Mouse (Mus musculus) embryonic facial prominence, embryonic 14.5 days (tissue): ENCODE measurements around the gene Dip2b. TPM values are rescaled to one million over a fixed set of nuclear protein-coding genes. Genes with fewer than 3 reads are reported as not detected.

Experiments used
- ATAC-seq: fragments of 200-750 bp; cut with Nextera tagmentation; 2 replicates; pipeline ENCODE4 v1.8.0; 2017; ENCODE audit warnings: low read depth, moderate number of reproducible peaks, moderate TSS enrichment
- DNase-seq: peaks from one replicate; pipeline ENCODE4 v3.0.0-alpha.2; 2015; ENCODE audit warnings: low spot score
- H3K27ac ChIP-seq: fragments of 300-500 bp; sonication (generic); replicated peaks from 2 replicates; pipeline ENCODE4 v1.5.1; 2014; ENCODE audit warnings: low read depth, mild to moderate bottlenecking, low read length, moderate library complexity
- H3K27me3 ChIP-seq: fragments of 300-500 bp; sonication (generic); replicated peaks from 2 replicates; pipeline ENCODE4 v1.6.1; 2014; ENCODE audit warnings: low read length; ENCODE audit not compliant: control insufficient read depth, insufficient read depth
- H3K36me3 ChIP-seq: fragments of 300-500 bp; sonication (generic); 2 replicates; pipeline ENCODE4 v1.6.1; 2014; ENCODE audit warnings: low read length, mixed read lengths; ENCODE audit not compliant: control insufficient read depth, insufficient read depth
- H3K4me1 ChIP-seq: fragments of 300-500 bp; sonication (generic); 2 replicates; pipeline ENCODE4 v1.6.1; 2014; ENCODE audit warnings: antibody characterized with exemption, low read length; ENCODE audit not compliant: control insufficient read depth, insufficient read depth
- H3K4me2 ChIP-seq: fragments of 300-500 bp; sonication (generic); 2 replicates; pipeline ENCODE4 v1.6.1; 2014; ENCODE audit warnings: low read depth, mild to moderate bottlenecking, low read length, moderate library complexity, mixed read lengths
- H3K4me3 ChIP-seq: fragments of 300-500 bp; sonication (generic); 2 replicates; pipeline ENCODE4 v1.5.1; 2014; ENCODE audit warnings: low read depth, mild to moderate bottlenecking, low read length
- H3K9ac ChIP-seq: fragments of 300-500 bp; sonication (generic); 2 replicates; pipeline ENCODE4 v1.6.1; 2014; ENCODE audit warnings: low read depth, mild to moderate bottlenecking, low read length, moderate library complexity, mixed read lengths
- H3K9me3 ChIP-seq: fragments of 300-500 bp; sonication (generic); 2 replicates; pipeline ENCODE4 v1.6.1; 2016; ENCODE audit warnings: low read length; ENCODE audit not compliant: control insufficient read depth
- WGBS: fragments of 180-500 bp; shearing (Covaris S2); extraction: QIAGEN DNeasy Blood & Tissue Kit; methylation state at CpG from one replicate; pipeline ENCODE4 v1.1.7; 2014; 5-methylcytosine and 5-hydroxymethylcytosine counted together
- polyA plus RNA-seq: library from polyadenylated mRNA; unstranded; fragments of >200 nt; fragmentation: Nextera tagmentation; extraction: Ambion mirVana; gene quantifications from 2 replicates; pipeline ENCODE4 v1.2.1, GENCODE M21; 2014

Gene Dip2b
- polyA plus RNA-seq, 1 experiment from 2014 or later = 15.3 TPM

GRCm38 (mm10) chr15:100101206-100101605, 62.7 kb downstream of the Dip2b start:
- Histone ChIP-seq H3K27me3 (no peaks in the 10 kb centered on the region), H3K9ac (no peak overlapping the region), H3K36me3 (no peaks in the 10 kb centered on the region), H3K4me2 (no peak overlapping the region), H3K27ac (no peak overlapping the region; the same call in 1 of the 2 replicates), H3K4me1 (peaks cover 10% of the 10 kb centered on the region; the same call in 1 of the 2 replicates), H3K4me3 (no peak overlapping the region), H3K9me3 (no peaks in the 10 kb centered on the region)
- peak; percentile 51 for DNase-seq
- ATAC-seq = no peak

- Histone ChIP-seq H3K27ac (no peak overlapping the region), H3K9ac (no peak overlapping the region), H3K36me3 (no peaks in the 10 kb centered on the region), H3K4me1 (peaks cover 10% of the 10 kb centered on the region; the same call in 1 of the 2 replicates), H3K4me2 (no peak overlapping the region), H3K27me3 (no peaks in the 10 kb centered on the region), H3K9me3 (no peaks in the 10 kb centered on the region), H3K4me3 (no peak overlapping the region)
- DNase-seq (no peak), ATAC-seq (no peak)
- WGBS = 91% methylated on average over 2 of the region's 2 CpGs
Observed at GRCm38 (mm10) chr15:100104126-100104525, 65.7 kb downstream of the Dip2b start.

- DNase-seq (no peak), ATAC-seq (no peak)
- H3K27ac ChIP-seq = no peak overlapping the region
- no peaks in the 10 kb centered on the region for H3K36me3 ChIP-seq
- peaks cover 4% of the 10 kb centered on the region; the same call in 1 of the 2 replicates for H3K4me1 ChIP-seq
- no peaks in the 10 kb centered on the region for H3K27me3 ChIP-seq
- WGBS = 84% methylated on average over 18 of the region's 18 CpGs
- H3K4me3 ChIP-seq = no peak overlapping the region
- H3K9me3 ChIP-seq = no peaks in the 10 kb centered on the region
- no peak overlapping the region for H3K9ac ChIP-seq
- H3K4me2 ChIP-seq = no peak overlapping the region
Observed at GRCm38 (mm10) chr15:100108071-100108782, 69.8 kb downstream of the Dip2b start.

- ATAC-seq = no peak
- whole genome bisulfite sequencing = 77% methylated on average over 3 of the region's 3 CpGs
- H3K4me1 ChIP-seq = peaks cover 4% of the 10 kb centered on the region; the same call in 1 of the 2 replicates
- H3K27ac ChIP-seq = no peak overlapping the region
- no peak overlapping the region for H3K4me2 ChIP-seq
- H3K27me3 ChIP-seq = no peaks in the 10 kb centered on the region
- H3K4me3 ChIP-seq = no peak overlapping the region
- no peaks in the 10 kb centered on the region for H3K36me3 ChIP-seq
- H3K9me3 ChIP-seq = no peaks in the 10 kb centered on the region
- H3K9ac ChIP-seq = no peak overlapping the region
- DNase-seq = no peak
Observed at GRCm38 (mm10) chr15:100109916-100110315, 71.5 kb downstream of the Dip2b start.

- Histone ChIP-seq H3K9me3 (no peaks in the 10 kb centered on the region), H3K4me1 (peaks cover 4% of the 10 kb centered on the region; the same call in 1 of the 2 replicates), H3K27ac (no peak overlapping the region), H3K9ac (no peak overlapping the region), H3K36me3 (0 out of 2 replicates have a peak, but pooled peaks cover 5% of the 10 kb centered on the region), H3K4me2 (no peak overlapping the region), H3K4me3 (no peak overlapping the region), H3K27me3 (no peaks in the 10 kb centered on the region)
- ATAC-seq = no peak
- 69% methylated on average over 9 of the region's 9 CpGs for WGBS
- no peak for DNase-seq
Observed at GRCm38 (mm10) chr15:100111891-100112290, 73.4 kb downstream of the Dip2b start.

- no peak for DNase-seq
- Histone ChIP-seq H3K9ac (no peak overlapping the region), H3K27ac (no peak overlapping the region), H3K9me3 (no peaks in the 10 kb centered on the region), H3K4me1 (peaks cover 4% of the 10 kb centered on the region; the same call in 1 of the 2 replicates), H3K4me3 (no peak overlapping the region), H3K27me3 (no peaks in the 10 kb centered on the region), H3K36me3 (peaks cover 10% of the 10 kb centered on the region; the same call in 1 of the 2 replicates), H3K4me2 (no peak overlapping the region)
- no peak for ATAC-seq
- 75% methylated on average over 9 of the region's 9 CpGs for WGBS
Observed at GRCm38 (mm10) chr15:100112309-100112966, 74.0 kb downstream of the Dip2b start.

- Histone ChIP-seq H3K4me1 (peaks cover 4% of the 10 kb centered on the region; the same call in 1 of the 2 replicates), H3K36me3 (peaks cover 22% of the 10 kb centered on the region), H3K27ac (no peak overlapping the region), H3K27me3 (no peaks in the 10 kb centered on the region), H3K4me2 (no peak overlapping the region), H3K9ac (no peak overlapping the region), H3K4me3 (no peak overlapping the region), H3K9me3 (no peaks in the 10 kb centered on the region)
- peak; percentile 74 for ATAC-seq
- 73% methylated on average over 10 of the region's 10 CpGs for WGBS
- peak; percentile 62 for DNase-seq
Observed at GRCm38 (mm10) chr15:100113343-100114275, 75.1 kb downstream of the Dip2b start.

- 94% methylated on average over 3 of the region's 3 CpGs for WGBS
- Histone ChIP-seq H3K36me3 (peaks cover 25% of the 10 kb centered on the region), H3K9me3 (no peaks in the 10 kb centered on the region), H3K27ac (no peak overlapping the region), H3K4me1 (peaks cover 4% of the 10 kb centered on the region; the same call in 1 of the 2 replicates), H3K9ac (no peak overlapping the region), H3K4me2 (no peak overlapping the region), H3K27me3 (no peaks in the 10 kb centered on the region), H3K4me3 (no peak overlapping the region)
- ATAC-seq (no peak), DNase-seq (no peak)
Observed at GRCm38 (mm10) chr15:100115416-100115815, 77.0 kb downstream of the Dip2b start.
